30 mouse cellular contexts compared by ENCODE assay signal in the genomic region with DNA sequence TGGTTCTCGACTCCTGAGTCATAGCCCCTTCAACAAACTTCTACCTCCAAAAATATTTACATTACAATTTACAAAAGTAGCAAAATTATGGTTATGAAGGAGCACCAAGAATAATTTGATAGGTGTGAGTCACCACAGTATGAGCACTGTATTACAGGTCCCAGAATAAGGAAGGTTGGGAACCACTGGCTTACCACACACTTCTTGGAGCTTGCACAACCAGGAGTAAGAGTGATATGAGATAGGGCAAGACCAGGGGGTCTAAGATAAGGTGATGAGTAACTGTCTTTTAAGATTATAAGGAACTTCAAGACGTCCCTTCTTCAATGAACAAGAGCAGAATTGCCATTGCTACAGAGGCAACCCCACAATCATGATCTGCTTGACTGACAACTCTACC.
DNase-seq lines count a peak whose midpoint lies in the region; ATAC-seq and TF ChIP-seq lines count a peak whose summit lies in the region.
"Had no signal": no experiment of that assay in that cellular context is flagged by ENCODE, and none has a peak within 500 bp of the region (broad histone marks: within the 10 kb centered on the region; RNA-seq: fewer than 3 reads in every experiment).

No protein-coding gene starts in this region.

- no peak for DNase-seq in heart, adult 8-10 months (ENCODE audit: low spot score)
- no peak for DNase-seq in urinary bladder, postnatal 25 days (ENCODE audit: low spot score)
- DNase-seq in Muller cell, postnatal 12 days (ENCODE audit: inconsistent ontology term) = no peak
- DNase-seq: adrenal gland, adult 2 months; adrenal gland, postnatal 14 days; cerebellum, adult 11 months; cerebellum, adult 2 months; cerebellum, adult 9-11 months; cerebellum, postnatal 25 days; embryo, embryonic 11 days; forebrain, postnatal 0 days; gastrocnemius, postnatal 10 days; gastrocnemius, postnatal 36 days; heart, adult 11 months; heart, postnatal 10 days; heart, postnatal 36 days; kidney, adult 11 months had no signal

- no peaks in the 10 kb centered on the region for H3K79me3 ChIP-seq in C2C12 (ENCODE audit: low read depth)

- ATAC-seq in granulocyte monocyte progenitor cell, adult 5-6 weeks (replicated peaks; ENCODE audit: poor library complexity, severe bottlenecking) = peak; percentile 93
- 0 out of 2 replicates have a peak, but pooled peaks have one; percentile 47 for ATAC-seq in megakaryocyte-erythroid progenitor cell, adult 5-6 weeks (replicated peaks; ENCODE audit: low FRiP score, low TSS enrichment, poor library complexity, severe bottlenecking)
- ATAC-seq: forebrain, embryonic 14.5 days; forebrain, postnatal 0 days; hindbrain, embryonic 16.5 days; intestine, embryonic 15.5 days had no signal

- no peak overlapping the region for H3ac ChIP-seq in C2C12 (ENCODE audit: control insufficient read depth, insufficient read length, low read depth)

- no peaks in the 10 kb centered on the region for H3K27me3 ChIP-seq in C2C12 (ENCODE audit: control insufficient read depth, insufficient read depth, insufficient read length)
- H3K27me3 ChIP-seq: embryonic facial prominence, embryonic 13.5 days; heart, embryonic 12.5 days; heart, embryonic 15.5 days; hindbrain, embryonic 13.5 days; intestine, embryonic 15.5 days had no signal

- no peaks in the 10 kb centered on the region for H3K79me2 ChIP-seq in C2C12 (ENCODE audit: control insufficient read depth, insufficient read depth)

- no peak overlapping the region for H3K4me3 ChIP-seq in C2C12 (ENCODE audit: insufficient read depth, poor library complexity, severe bottlenecking)
- H3K4me3 ChIP-seq: embryonic facial prominence, embryonic 10.5 days; embryonic facial prominence, embryonic 13.5 days; erythroblast, embryonic 14.5 days; heart, embryonic 12.5 days; heart, embryonic 15.5 days; hindbrain, embryonic 10.5 days; hindbrain, embryonic 13.5 days; intestine, embryonic 15.5 days had no signal

- no peak for TF ChIP-seq CTCF in C2C12 (IDR thresholded peaks at IDR 0.05; ENCODE audit: control insufficient read depth, insufficient read depth, insufficient read length)

- H3K36me3 ChIP-seq in C2C12 (ENCODE audit: control insufficient read depth, insufficient read depth) = no peaks in the 10 kb centered on the region
- H3K36me3 ChIP-seq: embryonic facial prominence, embryonic 10.5 days; embryonic facial prominence, embryonic 13.5 days; heart, embryonic 12.5 days; heart, embryonic 15.5 days; hindbrain, embryonic 10.5 days; hindbrain, embryonic 13.5 days; intestine, embryonic 15.5 days had no signal

TF ChIP-seq in C2C12, 6 proteins besides CTCF, POLR2A, EP300 and RAD21:
- TF ChIP-seq MYOG (IDR thresholded peaks at IDR 0.05; ENCODE audit: control insufficient read depth, extremely low read depth, insufficient read length) = no peak
- TF ChIP-seq FOSL1 (IDR thresholded peaks at IDR 0.05; ENCODE audit: insufficient read depth, low read length, poor library complexity, severe bottlenecking) = no peak
- TF ChIP-seq CEBPB (IDR thresholded peaks at IDR 0.05; ENCODE audit: low read depth) = peak; percentile 79
